Mouse (Mus musculus) G1E-ER4 (cell line): Measurements from ENCODE around the gene Foxn3. TPM values are rescaled to one million over a fixed set of nuclear protein-coding genes. Genes with fewer than 3 reads are reported as not detected.

Experiments used
- GATA1 ChIP-seq: IDR thresholded peaks from one replicate; pipeline ENCODE4 v1.8.0; 2012; ENCODE audit warnings: low read length, inconsistent platforms
- polyA plus RNA-seq: library from polyadenylated mRNA; stranded (reverse); fragments of >175 nt; gene quantifications from 2 replicates; pipeline ENCODE4 v1.2.3, GENCODE M21; 2012

Foxn3 gene
- polyA plus RNA-seq, 1 experiment = 14.0 TPM

DNA sequence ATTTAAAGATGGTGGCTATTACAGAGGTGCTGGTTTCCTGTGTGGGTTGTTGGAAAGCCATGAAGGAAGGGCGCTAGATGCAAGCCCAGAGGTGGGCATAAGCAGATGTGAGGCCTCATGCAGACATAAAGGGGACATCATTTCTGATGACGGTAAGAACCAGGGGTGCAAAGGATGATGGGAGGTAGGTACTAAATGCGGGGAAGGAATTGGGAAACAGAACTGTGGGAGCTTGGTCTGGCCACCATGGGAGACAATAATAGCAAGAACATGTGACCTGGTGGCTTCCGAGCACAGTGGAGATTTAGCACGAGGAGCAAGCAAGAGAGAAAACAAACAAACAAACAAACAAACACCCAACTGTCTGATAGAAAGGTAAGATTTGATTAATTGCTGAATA, 46.1 kb downstream of the Foxn3 start:
- no peak for TF ChIP-seq GATA1

DNA sequence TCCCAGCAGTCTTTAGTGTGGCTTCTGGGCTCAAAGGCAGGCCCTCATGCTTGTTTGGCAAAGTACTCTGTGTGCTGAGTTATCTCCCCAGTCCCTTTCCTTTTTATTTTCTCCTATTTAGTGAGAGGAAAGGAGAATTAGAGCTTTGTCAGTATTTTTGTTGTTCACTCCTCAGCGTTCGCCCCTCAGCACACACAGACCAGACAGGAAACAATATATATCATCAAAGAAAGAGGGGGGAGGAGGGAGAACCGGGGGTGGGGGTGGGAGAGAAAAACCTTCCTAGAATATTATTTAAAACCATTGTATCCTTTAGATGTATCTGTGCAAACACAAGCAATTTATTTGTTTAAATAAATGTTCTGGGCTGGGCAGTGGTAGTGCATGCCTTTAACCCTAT, 47.9 kb downstream of the Foxn3 start:
- no peak for TF ChIP-seq GATA1

DNA sequence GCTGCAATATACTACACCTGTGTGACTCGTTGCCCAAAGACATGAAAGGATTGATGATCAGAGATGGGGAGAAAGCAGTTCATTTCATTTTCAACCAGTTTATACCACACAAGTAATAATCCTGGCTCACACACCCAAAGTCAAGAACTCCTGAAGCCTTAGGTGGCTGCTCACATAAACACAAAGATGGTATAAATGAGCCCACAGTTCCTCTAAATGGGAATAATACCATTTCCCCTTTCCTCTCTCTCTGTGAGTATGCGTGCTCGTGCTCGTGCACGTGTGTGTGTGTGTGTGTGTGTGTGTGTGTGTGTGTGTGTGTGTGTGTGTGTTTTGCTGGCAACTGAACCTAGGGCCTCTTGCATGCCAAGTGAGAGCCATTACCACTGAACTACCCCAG, 51.7 kb downstream of the Foxn3 start:
- no peak for TF ChIP-seq GATA1

DNA sequence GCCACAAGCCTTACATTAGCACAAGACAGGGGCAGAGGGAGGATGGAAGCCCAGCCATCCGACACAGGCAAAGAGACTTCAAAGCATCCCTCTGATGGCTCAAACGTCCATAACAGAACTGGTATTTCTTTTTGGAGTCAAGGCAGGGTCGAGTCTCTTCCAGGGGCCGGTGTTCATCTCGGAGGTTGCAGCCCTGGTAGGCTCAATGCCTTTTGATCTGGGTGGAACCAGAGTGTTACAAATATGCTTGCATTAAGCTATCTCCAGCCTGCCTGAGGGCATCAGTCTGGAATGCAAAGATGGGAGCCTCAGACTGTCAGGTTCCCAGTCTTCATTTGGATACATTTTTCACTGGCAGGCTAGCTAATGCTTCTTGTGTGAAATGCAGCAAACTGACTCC, 52.6 kb downstream of the Foxn3 start:
- TF ChIP-seq GATA1 = no peak

DNA sequence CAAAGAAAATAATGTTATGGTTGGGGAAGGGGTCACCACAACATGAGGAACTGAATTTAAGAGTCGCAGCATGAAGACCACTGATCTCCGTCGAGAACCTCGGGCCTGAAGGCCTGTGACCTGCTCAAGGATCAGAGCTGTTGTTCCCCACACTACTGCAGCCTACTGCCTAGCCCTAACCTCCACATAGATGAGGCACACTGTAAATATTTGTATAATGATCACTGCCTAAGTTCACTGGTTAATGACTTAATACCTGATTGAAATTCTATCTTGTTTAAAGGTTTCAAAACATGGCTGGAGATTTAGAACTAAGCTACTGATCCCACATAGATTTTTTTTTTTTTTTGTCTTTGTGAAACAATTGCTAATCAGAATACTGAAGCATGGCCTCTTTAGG, 61.2 kb downstream of the Foxn3 start:
- no peak for TF ChIP-seq GATA1

DNA sequence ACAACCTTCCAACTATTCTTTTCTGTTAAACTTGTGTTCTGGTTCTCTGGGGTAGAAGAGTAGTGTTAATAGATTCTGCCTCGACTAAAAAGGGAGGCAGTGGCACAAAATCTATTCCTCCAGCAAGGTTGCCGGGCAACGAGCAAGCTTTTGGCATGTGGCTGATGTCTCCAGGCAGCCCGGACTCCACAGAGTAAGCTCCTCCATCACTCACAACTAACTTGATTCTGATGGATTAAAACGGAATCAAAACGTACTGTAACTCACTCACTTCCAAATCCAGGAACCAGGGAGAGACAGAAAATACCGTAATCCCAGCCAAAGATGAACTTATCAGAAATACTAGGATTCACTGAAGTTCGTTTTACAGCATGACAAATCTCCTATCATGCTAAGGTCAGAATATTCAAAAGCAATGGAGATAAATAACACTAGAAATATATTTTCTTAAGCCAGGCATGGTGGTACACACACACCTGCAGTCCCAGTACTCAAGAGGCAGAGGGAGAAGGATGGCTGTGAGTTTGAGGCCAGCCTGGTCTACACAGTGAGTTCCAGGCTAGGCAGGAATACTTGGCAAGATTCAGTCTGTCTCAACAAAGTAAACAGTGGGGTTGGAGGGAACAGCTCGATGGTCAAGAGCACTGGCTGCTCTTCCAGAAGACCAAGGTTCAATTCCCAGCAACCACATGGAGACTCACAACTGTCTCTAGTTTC, 64.2 kb downstream of the Foxn3 start:
- no peak for TF ChIP-seq GATA1

DNA sequence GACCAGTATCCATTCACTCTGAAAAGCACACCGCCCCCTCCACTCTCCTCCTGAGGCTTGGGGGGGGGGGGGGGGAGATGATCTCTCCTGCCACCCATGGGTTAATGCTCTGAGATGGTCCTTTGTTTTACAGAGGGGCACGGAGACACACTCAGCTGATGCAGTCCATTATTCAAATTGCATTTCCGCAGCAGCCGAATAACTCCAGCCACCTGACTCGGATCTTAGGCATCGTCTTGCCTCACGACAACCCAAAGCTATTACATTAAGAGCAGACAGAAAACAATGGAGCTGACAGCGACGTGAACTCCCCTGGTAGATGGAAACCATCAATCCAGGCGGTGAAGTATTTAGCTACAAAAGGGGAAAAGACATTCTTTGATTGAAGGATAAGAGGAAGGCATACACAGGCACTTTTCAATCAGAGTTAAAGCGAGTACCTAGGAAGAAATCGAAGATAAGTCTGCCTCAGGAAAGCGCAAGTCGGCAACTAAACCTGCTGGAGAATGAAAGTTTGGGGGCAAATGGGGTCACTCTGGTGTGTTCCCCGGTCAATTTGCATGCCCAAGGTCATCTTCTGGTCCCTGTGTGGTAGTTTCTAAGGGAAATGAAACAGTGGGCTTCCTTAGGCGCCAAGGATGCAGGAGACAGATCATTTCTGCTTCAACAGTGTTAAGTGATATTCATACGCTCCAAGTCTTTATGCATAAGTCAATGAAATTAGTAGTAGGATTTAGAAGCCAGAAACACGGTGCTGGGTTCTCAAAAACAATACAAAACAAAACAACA, 65.0 kb downstream of the Foxn3 start:
- TF ChIP-seq GATA1 = no peak

DNA sequence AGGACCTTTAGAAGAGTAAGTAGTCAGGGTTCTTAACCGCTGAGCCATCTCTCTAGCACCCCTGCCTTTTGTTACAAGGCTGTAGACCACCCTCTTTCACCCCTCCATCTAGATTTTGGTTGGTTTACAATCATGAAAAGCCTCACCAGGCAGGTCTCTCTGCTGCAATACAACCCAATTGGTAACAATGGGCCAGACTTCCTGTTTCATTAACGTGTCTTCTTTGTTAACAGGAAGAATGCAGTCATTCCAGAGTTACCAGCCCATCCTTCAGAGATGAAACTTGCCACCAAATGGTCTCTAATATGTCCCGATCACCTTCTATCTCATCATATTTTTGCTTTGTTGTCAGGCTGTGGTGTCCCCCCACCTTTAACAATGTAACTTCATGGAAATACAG, 66.4 kb downstream of the Foxn3 start:
- TF ChIP-seq GATA1 = no peak

DNA sequence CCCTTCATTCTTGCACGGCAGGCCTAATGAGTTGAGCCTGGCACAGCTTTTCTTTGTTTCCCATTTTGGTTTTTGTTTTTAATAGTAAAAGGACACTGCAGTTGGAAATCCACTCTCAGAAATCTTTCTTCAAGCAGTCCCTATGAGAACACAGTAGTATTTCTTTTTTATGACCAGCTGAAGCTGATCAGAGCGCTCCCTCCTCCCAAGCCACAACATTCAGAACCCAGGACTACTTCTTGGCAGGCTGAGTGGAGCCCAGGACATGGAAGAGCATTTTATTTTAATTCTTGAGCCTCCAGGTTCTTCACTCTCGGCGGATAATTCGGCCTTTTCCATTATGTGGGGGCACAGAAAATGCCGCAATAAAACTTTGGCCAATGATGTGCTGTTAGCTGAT, 73.2 kb downstream of the Foxn3 start:
- TF ChIP-seq GATA1 = no peak

DNA sequence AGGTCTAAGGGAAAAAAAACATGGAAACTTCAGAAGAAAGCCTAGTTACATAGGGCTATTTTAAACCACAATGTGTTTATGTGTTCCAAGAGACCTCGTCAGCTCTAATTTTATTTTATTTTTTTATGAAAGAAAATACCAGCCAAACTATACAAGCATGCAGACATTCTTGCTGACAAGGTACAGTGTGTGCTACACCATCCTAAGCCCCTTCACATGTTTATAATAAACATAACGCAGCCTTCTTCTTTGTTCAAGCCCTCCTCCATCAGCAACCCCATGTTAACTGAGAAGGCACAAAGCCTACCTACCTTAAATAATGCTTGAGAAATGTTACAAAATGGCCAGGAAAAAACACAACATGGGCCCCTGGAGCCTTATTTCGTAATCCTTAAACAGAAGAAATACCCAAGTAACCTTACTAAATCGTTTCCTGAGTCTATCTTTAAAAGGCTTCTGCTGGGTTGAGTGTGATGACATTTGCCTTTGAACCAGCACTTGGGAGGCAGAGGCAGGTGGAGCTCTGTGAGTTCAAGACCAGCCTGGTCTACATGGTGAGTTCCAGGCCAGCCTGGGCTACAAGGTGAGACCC, 74.3 kb downstream of the Foxn3 start:
- no peak for TF ChIP-seq GATA1

DNA sequence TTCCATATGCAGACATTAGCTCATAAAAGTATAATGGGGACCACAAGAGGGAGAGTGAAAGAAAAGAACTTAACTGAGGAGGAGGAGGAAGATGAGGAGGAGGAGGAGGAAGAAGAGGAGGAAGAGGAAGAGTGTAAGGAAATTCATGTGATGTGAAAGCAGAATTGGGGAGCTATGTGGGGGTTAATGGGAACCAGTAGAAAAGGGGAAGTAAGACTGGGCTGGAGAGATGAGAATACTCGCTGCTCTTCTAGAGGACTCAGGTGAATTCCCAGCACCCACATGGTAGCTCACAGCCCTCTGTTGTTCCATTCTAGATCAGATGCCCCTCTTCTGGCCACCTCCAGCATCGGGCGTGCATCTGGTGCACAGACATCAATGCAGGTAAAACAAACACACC, 83.0 kb downstream of the Foxn3 start:
- no peak for TF ChIP-seq GATA1

DNA sequence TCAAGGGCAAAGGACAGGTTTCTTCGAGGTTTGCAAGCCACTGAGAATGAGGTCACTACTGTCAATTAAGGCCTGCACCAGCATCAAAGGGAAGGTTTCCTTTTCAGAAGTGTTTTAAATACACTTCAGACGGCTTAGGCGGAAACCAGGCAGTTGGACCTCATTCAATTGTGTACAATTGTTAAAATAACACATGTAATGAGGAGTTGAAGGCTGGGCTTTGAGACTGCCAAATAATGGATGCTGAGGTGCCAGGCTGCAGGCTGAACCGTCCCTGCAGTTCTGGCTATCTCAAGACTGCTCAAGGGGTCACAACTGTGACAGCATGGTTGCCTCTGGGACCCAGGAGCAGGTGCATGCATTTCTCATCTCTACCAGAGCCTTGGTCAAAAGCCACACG, 89.2 kb downstream of the Foxn3 start:
- TF ChIP-seq GATA1 = no peak

DNA sequence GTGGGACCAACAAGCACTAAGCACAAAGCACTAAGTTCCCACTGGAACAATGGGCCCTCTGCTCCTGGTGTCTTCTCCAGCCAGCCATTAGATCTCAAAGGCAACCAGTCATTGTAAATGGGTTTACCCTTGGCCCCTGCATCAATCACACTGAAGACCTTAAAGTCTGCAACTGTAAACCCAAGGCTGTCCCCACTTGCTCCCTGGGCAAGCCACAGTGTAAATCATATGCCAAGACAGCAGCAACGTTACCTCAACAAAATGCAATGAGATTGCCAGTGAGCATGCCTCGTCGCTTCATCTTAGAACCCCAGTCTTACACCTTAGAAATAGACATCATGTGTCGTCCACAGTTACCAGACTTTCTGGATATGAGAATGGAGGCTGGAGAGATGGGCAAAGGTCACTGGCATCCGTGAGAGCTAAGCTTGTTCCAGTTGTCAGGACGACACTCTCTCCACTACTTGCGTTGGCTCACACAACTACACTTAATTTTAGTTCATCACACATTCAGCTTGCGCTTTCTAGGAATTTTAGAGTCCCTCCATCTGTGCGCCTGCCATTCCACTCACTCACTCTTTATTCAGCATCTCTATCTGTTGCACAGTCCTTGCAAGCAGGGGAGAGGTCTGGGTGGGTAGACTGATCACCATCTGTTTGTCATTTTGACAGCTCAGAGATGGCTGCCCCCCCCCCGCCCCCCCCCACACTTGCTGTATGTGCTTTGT, 89.8 kb downstream of the Foxn3 start:
- TF ChIP-seq GATA1 = no peak

DNA sequence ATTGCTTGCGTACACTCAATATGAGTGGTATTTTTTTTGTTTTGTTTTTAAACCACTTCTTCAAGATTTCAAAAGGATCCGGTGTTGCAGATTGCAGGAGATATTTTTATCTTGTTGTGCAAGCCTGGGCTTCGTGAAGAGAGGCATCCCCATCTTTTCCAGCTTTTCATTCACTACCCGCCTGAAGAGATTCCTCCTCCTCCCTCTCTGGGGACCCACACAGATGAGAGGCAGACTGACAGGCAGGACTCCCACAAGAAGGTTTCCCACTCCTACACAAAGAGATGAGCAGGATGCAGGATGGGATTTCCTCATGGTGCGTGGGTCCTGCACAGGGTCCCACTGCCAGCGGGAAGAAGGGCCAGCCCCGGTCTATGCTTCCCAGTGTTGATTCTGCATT, 92.0 kb downstream of the Foxn3 start:
- no peak for TF ChIP-seq GATA1

DNA sequence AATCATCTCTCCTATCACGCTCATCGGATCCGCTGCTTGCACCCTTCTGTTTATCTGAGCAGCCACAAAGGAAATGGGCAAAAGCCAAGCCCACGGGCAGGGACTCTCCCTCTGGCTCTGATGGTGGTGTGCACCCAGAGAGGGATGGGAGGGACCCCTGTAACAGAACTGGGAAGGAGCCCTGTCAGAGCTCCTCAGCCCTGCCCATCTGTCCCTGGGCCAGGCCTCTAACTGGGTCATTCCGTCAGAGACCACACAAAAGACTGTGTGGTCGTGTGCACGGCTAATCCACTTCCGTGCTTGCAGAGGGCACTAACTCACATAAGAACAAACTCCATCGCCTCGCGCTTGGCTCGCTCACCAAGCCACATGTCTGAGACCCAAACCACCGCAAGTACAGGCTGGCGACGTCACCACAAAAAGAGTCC, 95.5 kb downstream of the Foxn3 start:
- TF ChIP-seq GATA1 = no peak
